Comparison of ENCODE assay signal across 26 mouse cellular contexts in the genomic region with DNA sequence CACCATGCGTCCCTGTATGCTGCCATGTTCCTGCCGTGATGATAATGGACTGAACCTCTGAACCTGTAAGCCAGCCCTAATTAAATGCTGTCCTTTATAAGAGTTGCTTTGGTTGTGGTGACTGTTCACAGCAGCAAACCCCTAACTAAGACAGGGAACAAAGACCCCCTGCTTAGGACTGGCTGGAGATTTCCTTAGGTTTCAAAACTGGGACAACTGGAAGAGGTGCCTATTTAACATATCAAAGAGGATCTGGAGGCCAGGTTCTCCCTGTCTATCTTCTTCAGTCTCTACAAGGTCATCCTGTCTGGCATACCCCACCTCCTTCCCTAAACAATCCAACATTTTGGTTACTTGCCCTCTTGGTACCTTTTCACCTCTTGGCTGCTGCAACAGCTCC. TPM values are rescaled to one million over a fixed set of nuclear protein-coding genes. Genes with fewer than 3 reads are reported as not detected.
A peak's percentile ranks its signal among the peaks of the same experiment; 100 is the strongest.
DNase-seq lines count a peak whose midpoint lies in the region; ATAC-seq and TF ChIP-seq lines count a peak whose summit lies in the region.
"Had no signal": no experiment of that assay in that cellular context is flagged by ENCODE, and none has a peak within 500 bp of the region (broad histone marks: within the 10 kb centered on the region; RNA-seq: fewer than 3 reads in every experiment).

No protein-coding gene starts in this region.

- no peak for ATAC-seq in stomach, postnatal 0 days (ENCODE audit: low FRiP score, low TSS enrichment)
- ATAC-seq: forebrain, embryonic 14.5 days; forebrain, embryonic 16.5 days; Patski had no signal

- in situ Hi-C loops in ES-E14 (cut with MboI; ENCODE audit: low sequenced_read_pairs in 2 of 2, unreplicated experiment in 2 of 2), result no loop called here

- peak; percentile 75 for DNase-seq in ES-E14 (ENCODE audit: low read depth, low spot score)
- peak; percentile 65 for DNase-seq in WW6 (ENCODE audit: low read depth, low spot score)
- no peak for DNase-seq in stomach, postnatal 0 days (ENCODE audit: low spot score)
- DNase-seq in ovary, postnatal 36 days (ENCODE audit: low spot score), result no peak
- no peak for DNase-seq in layer of hippocampus, adult 18-20 months (ENCODE audit: low spot score in 2 of 2)
- DNase-seq: adrenal gland, adult 2 months; adrenal gland, postnatal 10 days; adrenal gland, postnatal 36 days; cerebellum, adult 11 months; cerebellum, adult 18-20 months; cerebellum, adult 8-10 months; cerebellum, adult 9-11 months; cerebellum, postnatal 14 days; cerebellum, postnatal 36 days; embryo, embryonic 11 days had no signal

- H3K9me3 ChIP-seq in ES-Bruce4 (replicated peaks; ENCODE audit: control insufficient read depth, insufficient read depth, low read length, poor library complexity, severe bottlenecking), result no peaks in the 10 kb centered on the region
- no peaks in the 10 kb centered on the region for H3K9me3 ChIP-seq in ES-E14 (ENCODE audit: control insufficient read depth, insufficient read depth, low read depth, low read length)
- no peaks in the 10 kb centered on the region for H3K9me3 ChIP-seq in stomach, postnatal 0 days (ENCODE audit: control insufficient read depth, low read length)
- H3K9me3 ChIP-seq: embryonic facial prominence, embryonic 13.5 days; embryonic facial prominence, embryonic 15.5 days; forebrain, embryonic 10.5 days; forebrain, embryonic 12.5 days; G1E had no signal

- no peak for TF ChIP-seq POLR2A in ES-Bruce4 (IDR thresholded peaks at IDR 0.05; ENCODE audit: insufficient read depth, low read length)

- H3K27ac ChIP-seq in ES-Bruce4 (ENCODE audit: insufficient read depth, low read length) (no peak overlapping the region), ES-E14 (ENCODE audit: insufficient read depth, low read depth, low read length, poor library complexity, severe bottlenecking) (peak overlapping the region; percentile 52; the same call in 1 of the 2 replicates)
- H3K27ac ChIP-seq in brown adipose tissue, adult 24 weeks (replicated peaks; ENCODE audit: low read depth, low read length), result peak overlapping the region; percentile 60; the same call in 1 of the 2 replicates
- no peak overlapping the region for H3K27ac ChIP-seq in stomach, postnatal 0 days (replicated peaks)
- H3K27ac ChIP-seq: embryonic facial prominence, embryonic 13.5 days; embryonic facial prominence, embryonic 15.5 days; forebrain, embryonic 10.5 days; forebrain, embryonic 12.5 days had no signal

- 0 out of 2 replicates have a peak, but pooled peaks have one; percentile 40 for TF ChIP-seq EP300 in ES-Bruce4 (IDR thresholded peaks at IDR 0.05; ENCODE audit: insufficient read depth, low read depth, low read length)
- no peak for TF ChIP-seq EP300 in stomach, postnatal 0 days (optimal IDR thresholded peaks at IDR 0.05)

- H3K27me3 ChIP-seq in ES-Bruce4 (ENCODE audit: control insufficient read depth, insufficient read depth, low read length, poor library complexity, severe bottlenecking), result no peaks in the 10 kb centered on the region
- no peaks in the 10 kb centered on the region for H3K27me3 ChIP-seq in stomach, postnatal 0 days (ENCODE audit: control insufficient read depth, insufficient read depth, low read length)
- H3K27me3 ChIP-seq: embryonic facial prominence, embryonic 13.5 days; embryonic facial prominence, embryonic 15.5 days; forebrain, embryonic 12.5 days; Patski had no signal

- no peak overlapping the region for H3K4me2 ChIP-seq in stomach, postnatal 0 days (replicated peaks; ENCODE audit: low read depth)
- H3K4me2 ChIP-seq: embryonic facial prominence, embryonic 13.5 days; embryonic facial prominence, embryonic 15.5 days; forebrain, embryonic 12.5 days had no signal

- H3K4me1 ChIP-seq in ES-Bruce4 (ENCODE audit: control insufficient read depth, insufficient read depth, low read length) (peaks cover 2% of the 10 kb centered on the region), ES-E14 (ENCODE audit: control insufficient read depth in 2 of 2, insufficient read depth in 2 of 2, low read length in 2 of 2, poor library complexity in 1 of 2) (peaks cover 5% of the 10 kb centered on the region in 2 experiments; a peak in 2 of 4 replicates)
- H3K4me1 ChIP-seq in brown adipose tissue, adult 24 weeks (ENCODE audit: control insufficient read depth, insufficient read depth, insufficient read length, low read length), result no peaks in the 10 kb centered on the region; the same call in none of the 2 replicates
- no peaks in the 10 kb centered on the region for H3K4me1 ChIP-seq in stomach, postnatal 0 days (replicated peaks; ENCODE audit: control insufficient read depth, insufficient read depth)
- H3K4me1 ChIP-seq: embryonic facial prominence, embryonic 13.5 days; embryonic facial prominence, embryonic 15.5 days had no signal

- TF ChIP-seq CTCF in ES-Bruce4 (IDR thresholded peaks at IDR 0.05; ENCODE audit: low read depth, low read length), result no peak
- no peak for TF ChIP-seq CTCF in stomach, postnatal 0 days (IDR thresholded peaks at IDR 0.05; ENCODE audit: low read depth)

- WGBS in stomach, postnatal 0 days, result 92% methylated on average over 2 of the region's 2 CpGs

- H3K4me3 ChIP-seq in ES-Bruce4 (ENCODE audit: low read depth, low read length) (no peak overlapping the region), ES-E14 (ENCODE audit: insufficient read depth in 1 of 2, low read depth in 1 of 2, low read length in 2 of 2, poor library complexity in 1 of 2, severe bottlenecking in 1 of 2) (no peak overlapping the region)
- H3K4me3 ChIP-seq in brown adipose tissue, adult 24 weeks (ENCODE audit: insufficient read depth, low read depth, low read length), result no peak overlapping the region
- no peak overlapping the region for H3K4me3 ChIP-seq in stomach, postnatal 0 days (ENCODE audit: low read depth, low read length)
- H3K4me3 ChIP-seq: embryonic facial prominence, embryonic 13.5 days; embryonic facial prominence, embryonic 15.5 days; erythroblast, embryonic 14.5 days; forebrain, embryonic 10.5 days; forebrain, embryonic 12.5 days had no signal

- peaks cover 22% of the 10 kb centered on the region for H3K36me3 ChIP-seq in ES-Bruce4 (ENCODE audit: control insufficient read depth, insufficient read depth, low read length, poor library complexity, severe bottlenecking)
- no peaks in the 10 kb centered on the region; the same call in 1 of the 2 replicates for H3K36me3 ChIP-seq in ES-E14 (ENCODE audit: control insufficient read depth, insufficient read depth, low read length, poor library complexity, severe bottlenecking)
- H3K36me3 ChIP-seq in stomach, postnatal 0 days (ENCODE audit: control insufficient read depth, insufficient read depth, low read length), result 0 out of 2 replicates have a peak, but pooled peaks cover 3% of the 10 kb centered on the region

- H3K9ac ChIP-seq in ES-Bruce4 (ENCODE audit: low read depth, poor library complexity, severe bottlenecking) (no peak overlapping the region), ES-E14 (ENCODE audit: insufficient read depth, low read depth, low read length, poor library complexity, severe bottlenecking) (no peak overlapping the region)
- H3K9ac ChIP-seq in stomach, postnatal 0 days (ENCODE audit: low read length), result no peak overlapping the region
- H3K9ac ChIP-seq: embryonic facial prominence, embryonic 13.5 days; embryonic facial prominence, embryonic 15.5 days; forebrain, embryonic 12.5 days had no signal

TF ChIP-seq in ES-E14, 5 proteins besides CTCF, POLR2A, EP300 and RAD21:
- TF ChIP-seq ZNF384 (IDR thresholded peaks at IDR 0.05; ENCODE audit: low read depth, low read length) (no peak), HCFC1 (IDR thresholded peaks at IDR 0.05; ENCODE audit: borderline replicate concordance, insufficient read depth, low read length) (no peak), CHD2 (IDR thresholded peaks at IDR 0.05; ENCODE audit: low read depth, low read length) (no peak), ZC3H11A (IDR thresholded peaks at IDR 0.05; ENCODE audit: borderline replicate concordance, low read depth, low read length) (no peak), MAFK (IDR thresholded peaks at IDR 0.05; ENCODE audit: insufficient read depth, low read depth, low read length) (no peak)

RNA-seq across cellular contexts. Expression of a gene that starts 24.8 kb away (rescaled TPM):
- polyA plus RNA-seq in ES-Bruce4 (2011; ENCODE audit: insufficient read depth, insufficient read length, low read depth, missing spikeins), result 185 and 191 TPM in 2 replicates
- total RNA-seq in ES-E14 (2012; rRNA removed), result 57.3 and 85.9 TPM in 2 replicates
- polyA plus RNA-seq in brown adipose tissue, adult 24 weeks (2012; ENCODE audit: insufficient read depth, insufficient read length, missing spikeins), result 70.1 and 74.0 TPM in 2 replicates
- polyA plus RNA-seq in stomach, postnatal 0 days (2015; fragmentation: Nextera tagmentation; extraction: Ambion mirVana), result 85.7 and 89.9 TPM in 2 replicates
- total RNA-seq in layer of hippocampus, adult 18-20 months (2021), result 10 to 100 TPM; 66.5 to 68.7 TPM

RNA-seq across cellular contexts. Expression of a gene that starts 32.9 kb away (rescaled TPM):
- 206 and 215 TPM in 2 replicates for polyA plus RNA-seq in ES-Bruce4 (2011; ENCODE audit: insufficient read depth, insufficient read length, low read depth, missing spikeins)
- total RNA-seq in ES-E14 (2012; rRNA removed), result 134 and 172 TPM in 2 replicates
- 1.9 and 2.1 TPM in 2 replicates for polyA plus RNA-seq in brown adipose tissue, adult 24 weeks (2012; ENCODE audit: insufficient read depth, insufficient read length, missing spikeins)
- polyA plus RNA-seq in stomach, postnatal 0 days (2015; fragmentation: Nextera tagmentation; extraction: Ambion mirVana), result 54.9 and 58.3 TPM in 2 replicates
- total RNA-seq in layer of hippocampus, adult 18-20 months (2021), result 10 to 100 TPM; 13.1 to 13.6 TPM

Comparison
In these comparisons a context has a peak if more than half of its experiments do, and no peak if none do; other contexts are left out.
1. H3K27ac ChIP-seq: peak in ES-E14 (single experiment) and brown adipose tissue, adult 24 weeks (single experiment); none in ES-Bruce4 (single experiment) and stomach, postnatal 0 days (single experiment).
2. DNase-seq: peak in ES-E14 (single experiment) and WW6 (single experiment); none in stomach, postnatal 0 days (single experiment), ovary, postnatal 36 days (single experiment) and layer of hippocampus, adult 18-20 months (0 of 2).
3. RNA of a gene that starts 32.9 kb away (polyA plus RNA-seq): 206 to 215 TPM in ES-Bruce4 and 54.9 to 58.3 TPM in stomach, postnatal 0 days; 1.9 to 2.1 TPM in brown adipose tissue, adult 24 weeks; every median in the first group is over 10 times any median in the second.